Mouse (Mus musculus) heart, postnatal 0 days (tissue): ENCODE results near the gene Rfxap. TPM values are rescaled to one million over a fixed set of nuclear protein-coding genes. Genes with fewer than 3 reads are reported as not detected.
A peak's percentile ranks its signal among the peaks of the same experiment; 100 is the strongest.

ENCODE experiments used
- ATAC-seq: fragments of 200-750 bp; cut with Nextera tagmentation; 2 replicates; pipeline ENCODE4 v1.8.0; 2017; ENCODE audit warnings: low read depth, moderate number of reproducible peaks, moderate library complexity; ENCODE audit not compliant: insufficient read depth
- DNase-seq: peaks from one replicate; pipeline ENCODE4 v3.0.0-alpha.2; 2016; ENCODE audit warnings: low spot score
- H3K27ac ChIP-seq: fragments of 300-500 bp; sonication (generic); 2 replicates; pipeline ENCODE4 v1.5.1; 2014; ENCODE audit warnings: low read depth, mild to moderate bottlenecking
- H3K27me3 ChIP-seq: fragments of 300-500 bp; sonication (generic); 2 replicates; pipeline ENCODE4 v1.6.1; 2014; ENCODE audit warnings: low read length, mixed read lengths; ENCODE audit not compliant: control insufficient read depth, insufficient read depth
- H3K36me3 ChIP-seq: fragments of 300-500 bp; sonication (generic); replicated peaks from 2 replicates; pipeline ENCODE4 v1.6.1; 2014; ENCODE audit warnings: low read length, mixed read lengths; ENCODE audit not compliant: control insufficient read depth, insufficient read depth
- H3K4me1 ChIP-seq: fragments of 300-500 bp; sonication (generic); 2 replicates; pipeline ENCODE4 v1.6.1; 2014; ENCODE audit warnings: antibody characterized with exemption; ENCODE audit not compliant: control insufficient read depth, insufficient read depth
- H3K4me2 ChIP-seq: fragments of 300-500 bp; sonication (generic); 2 replicates; pipeline ENCODE4 v1.6.1; 2014; ENCODE audit warnings: low read depth, mild to moderate bottlenecking, low read length, moderate library complexity
- H3K4me3 ChIP-seq: fragments of 300-500 bp; sonication (generic); 2 replicates; pipeline ENCODE4 v1.5.1; 2014; ENCODE audit warnings: low read depth, low read length
- H3K9ac ChIP-seq: fragments of 300-500 bp; sonication (generic); replicated peaks from 2 replicates; pipeline ENCODE4 v1.6.1; 2014; ENCODE audit warnings: low read depth, low read length, mixed read lengths
- H3K9me3 ChIP-seq: fragments of 300-500 bp; sonication (generic); replicated peaks from 2 replicates; pipeline ENCODE4 v1.6.1; 2016; ENCODE audit warnings: low read length; ENCODE audit not compliant: control insufficient read depth
- CTCF ChIP-seq: IDR thresholded peaks from 2 replicates; pipeline ENCODE4 v1.5.1; 2016; ENCODE audit warnings: antibody characterized with exemption, control low read depth, low read depth
- EP300 ChIP-seq: IDR thresholded peaks from 2 replicates; pipeline ENCODE4 v1.6.1; 2016; ENCODE audit warnings: antibody characterized with exemption, low read depth
- WGBS: fragments of 180-500 bp; shearing (Covaris S2); extraction: QIAGEN DNeasy Blood & Tissue Kit; methylation state at CpG from one replicate; pipeline ENCODE4 v1.1.7; 2014; 5-methylcytosine and 5-hydroxymethylcytosine counted together
- polyA plus RNA-seq: library from polyadenylated mRNA; unstranded; fragments of >200 nt; fragmentation: Nextera tagmentation; extraction: Ambion mirVana; gene quantifications from 2 replicates; pipeline ENCODE4 v1.2.1, GENCODE M21; 2015
- total RNA-seq: library from RNA; depleted of rRNA; stranded (reverse); fragments of >200 nt; gene quantifications from 2 replicates; pipeline ENCODE4 v1.2.3, GENCODE M21; 2014; ENCODE audit warnings: low replicate concordance

Gene Rfxap
- total and polyA plus RNA-seq, 2 experiments from 2014 or later, result 14.5 to 21.2 TPM

GRCm38 (mm10) chr3:54813418-54813988 lies 5.9 kb upstream of the Rfxap start:
- no peak for ATAC-seq
- no peak overlapping the region for H3K4me3 ChIP-seq
- H3K27ac ChIP-seq, result no peak overlapping the region
- H3K9me3 ChIP-seq, result no peaks in the 10 kb centered on the region
- H3K4me1 ChIP-seq, result no peaks in the 10 kb centered on the region
- no peak for DNase-seq
- WGBS, result 61% methylated on average over 6 of the region's 6 CpGs
- TF ChIP-seq EP300 (no peak), CTCF (no peak)
- H3K9ac ChIP-seq, result no peak overlapping the region
- no peaks in the 10 kb centered on the region for H3K27me3 ChIP-seq
- no peak overlapping the region for H3K4me2 ChIP-seq
- H3K36me3 ChIP-seq, result no peaks in the 10 kb centered on the region

GRCm38 (mm10) chr3:54811616-54812015 lies 4.0 kb upstream of the Rfxap start:
- H3K9ac ChIP-seq, result no peak overlapping the region
- ATAC-seq (no peak), DNase-seq (no peak)
- no peaks in the 10 kb centered on the region for H3K27me3 ChIP-seq
- H3K4me2 ChIP-seq, result no peak overlapping the region
- H3K4me1 ChIP-seq, result peaks cover 5% of the 10 kb centered on the region; the same call in 1 of the 2 replicates
- TF ChIP-seq EP300 (no peak), CTCF (no peak)
- no peak overlapping the region for H3K27ac ChIP-seq
- WGBS, result 48% methylated on average over 1 of the region's 1 CpGs
- no peak overlapping the region for H3K4me3 ChIP-seq
- no peaks in the 10 kb centered on the region for H3K9me3 ChIP-seq
- no peaks in the 10 kb centered on the region for H3K36me3 ChIP-seq

- Histone ChIP-seq H3K4me3 (no peak overlapping the region), H3K36me3 (peaks cover 5% of the 10 kb centered on the region), H3K27ac (no peak overlapping the region), H3K27me3 (no peaks in the 10 kb centered on the region), H3K4me1 (peaks cover 16% of the 10 kb centered on the region; the same call in 1 of the 2 replicates), H3K9me3 (no peaks in the 10 kb centered on the region), H3K4me2 (no peak overlapping the region), H3K9ac (no peak overlapping the region)
- no peak for DNase-seq
- no peak for TF ChIP-seq EP300
- no peak for TF ChIP-seq CTCF
- WGBS, result 39% methylated on average over 5 of the region's 5 CpGs
- ATAC-seq, result no peak
Measured at GRCm38 (mm10) chr3:54809111-54809510, 1.5 kb upstream of the Rfxap start.

GRCm38 (mm10) chr3:54807061-54807661 lies 430 bp downstream of the Rfxap start:
- Histone ChIP-seq H3K9me3 (no peaks in the 10 kb centered on the region), H3K4me2 (peak overlapping the region; percentile 93), H3K4me3 (peak overlapping the region; percentile 90), H3K4me1 (peaks cover 16% of the 10 kb centered on the region; the same call in 1 of the 2 replicates), H3K27ac (peak overlapping the region; percentile 96), H3K9ac (peak overlapping the region; percentile 91), H3K27me3 (no peaks in the 10 kb centered on the region), H3K36me3 (peaks cover 19% of the 10 kb centered on the region)
- DNase-seq (peak; percentile 17), ATAC-seq (peak; percentile 77)
- TF ChIP-seq EP300 (no peak), CTCF (no peak)
- WGBS, result under 1% methylated on average over 56 of the region's 56 CpGs

- Histone ChIP-seq H3K4me3 (no peak overlapping the region), H3K9me3 (no peaks in the 10 kb centered on the region), H3K4me2 (no peak overlapping the region), H3K9ac (no peak overlapping the region), H3K4me1 (peaks cover 16% of the 10 kb centered on the region; the same call in 1 of the 2 replicates), H3K27me3 (no peaks in the 10 kb centered on the region), H3K36me3 (peaks cover 19% of the 10 kb centered on the region), H3K27ac (no peak overlapping the region)
- ATAC-seq, result no peak
- WGBS, result 86% methylated on average over 8 of the region's 8 CpGs
- DNase-seq, result no peak
- TF ChIP-seq CTCF, result no peak
- TF ChIP-seq EP300, result no peak
Measured at GRCm38 (mm10) chr3:54803713-54804112, 3.9 kb downstream of the Rfxap start.
